Mouse (Mus musculus) cerebellum, postnatal 14 days (tissue): ENCODE measurements at regions not wholly inside any gene's neighbourhood (a gene's known extent, or its start where the extent isn't known, plus 50 kb on each side); places are given as distances from the start of the nearest gene placed in this dataset.

ENCODE experiments used
- DNase-seq, 2 experiments: peaks; one replicate each; pipeline ENCODE4 v3.0.0; 2021; ENCODE audit warnings: mixed read lengths in 2 of 2

DNA sequence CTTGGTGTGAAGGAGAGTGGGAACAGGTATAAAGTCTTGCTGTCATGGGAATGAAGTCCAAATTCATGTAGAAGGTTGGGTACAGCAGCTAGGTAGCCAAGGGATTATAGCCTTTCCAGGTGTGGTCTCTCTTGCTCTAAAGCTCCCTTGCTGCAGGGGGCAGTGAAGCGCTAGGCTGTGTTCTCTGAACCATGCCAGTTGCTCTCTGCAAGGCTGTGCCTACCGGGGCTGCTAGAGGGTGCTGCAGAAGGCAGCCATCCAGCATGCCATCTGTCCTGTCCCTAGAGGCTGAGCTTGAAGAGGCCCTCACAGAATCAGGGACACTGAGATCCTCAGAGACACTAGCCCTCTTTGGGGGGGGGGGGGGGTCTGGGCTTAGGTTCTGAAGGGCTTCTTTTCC is 50.6 kb upstream of the Shank2 start:
- peak; percentile 16 to 37 for DNase-seq
